16 mouse cellular contexts compared by ENCODE assay signal in the genomic region with DNA sequence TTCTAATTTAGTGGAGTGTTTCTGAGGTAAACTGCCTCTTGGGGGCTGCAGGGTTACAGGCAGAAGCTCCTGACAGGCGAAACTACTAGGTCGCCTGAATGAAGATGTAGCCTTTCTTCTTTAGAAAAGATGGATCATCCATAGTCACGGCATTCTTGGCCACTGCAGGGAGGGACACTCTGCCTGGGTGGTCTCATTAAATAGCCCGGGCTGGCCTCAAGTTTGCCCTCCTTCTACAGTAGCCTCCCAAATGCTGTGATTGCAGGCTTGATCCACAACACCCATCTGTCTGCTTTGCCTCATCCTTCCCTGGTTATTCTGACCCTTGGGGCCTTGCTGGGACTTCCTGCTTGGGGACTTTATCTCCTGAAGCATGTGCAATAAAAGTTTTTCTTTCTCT.
"Had no signal": no experiment of that assay in that cellular context is flagged by ENCODE, and none has a peak within 500 bp of the region (broad histone marks: within the 10 kb centered on the region; RNA-seq: fewer than 3 reads in every experiment).

No protein-coding gene starts in this region.

- H3K36me3 ChIP-seq: neural tube, embryonic 12.5 days; neural tube, embryonic 13.5 days; neural tube, embryonic 15.5 days; stomach, embryonic 15.5 days had no signal

- H3K4me3 ChIP-seq: neural tube, embryonic 12.5 days; neural tube, embryonic 13.5 days; neural tube, embryonic 15.5 days; stomach, embryonic 15.5 days had no signal

- H3K27me3 ChIP-seq: neural tube, embryonic 12.5 days; neural tube, embryonic 13.5 days; neural tube, embryonic 15.5 days; stomach, embryonic 15.5 days had no signal

- H3K4me1 ChIP-seq: neural tube, embryonic 12.5 days; neural tube, embryonic 13.5 days had no signal

- H3K4me2 ChIP-seq: neural tube, embryonic 12.5 days; neural tube, embryonic 13.5 days; neural tube, embryonic 15.5 days; stomach, embryonic 15.5 days had no signal

- DNase-seq: right cerebral cortex, adult 18-20 months; right cerebral cortex, postnatal 14 days; right cerebral cortex, postnatal 25 days; right cerebral cortex, postnatal 4 days; spleen, adult 18-20 months; thymus, adult 18-20 months; thymus, adult 2 months; thymus, postnatal 14 days; thymus, postnatal 25 days; thymus, postnatal 36 days; thymus, postnatal 4 days had no signal

- H3K9me3 ChIP-seq: neural tube, embryonic 12.5 days; neural tube, embryonic 13.5 days; neural tube, embryonic 15.5 days; stomach, embryonic 15.5 days had no signal

- H3K27ac ChIP-seq: neural tube, embryonic 12.5 days; neural tube, embryonic 13.5 days; stomach, embryonic 15.5 days; stomach, postnatal 0 days had no signal

- H3K9ac ChIP-seq: neural tube, embryonic 12.5 days; neural tube, embryonic 13.5 days; neural tube, embryonic 15.5 days; stomach, embryonic 15.5 days had no signal
